Mouse (Mus musculus) skeletal muscle tissue, adult 2 months (tissue): ENCODE measurements around the gene Olfr653.

Experiments
- DNase-seq: peaks from one replicate; pipeline ENCODE4 v3.0.0-alpha.2; 2012; ENCODE audit warnings: low read depth, low spot score

Gene Olfr653

DNA sequence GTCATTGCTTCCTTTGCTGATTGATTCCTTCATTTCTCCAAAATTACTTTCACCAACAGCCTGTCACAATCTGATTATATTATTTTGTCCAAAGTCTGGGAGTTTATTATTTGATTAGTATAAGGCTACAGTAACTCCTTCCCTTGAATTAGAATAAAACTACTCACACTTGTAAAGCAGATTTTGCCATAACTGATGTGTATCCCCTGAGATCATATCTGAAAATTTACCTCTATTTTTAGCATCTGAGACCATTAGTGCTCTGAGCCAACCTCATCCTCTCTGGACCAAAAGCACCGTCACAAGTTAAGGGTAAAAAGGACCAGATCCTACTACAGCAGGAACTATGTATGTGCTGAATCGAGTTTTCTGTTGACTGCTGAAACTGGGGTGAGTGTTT, at the start of gene Olfr653:
TSS of gene Olfr653 (plus strand) at position 301 of the 400 bp plus-strand sequence.
- DNase-seq = no peak

DNA sequence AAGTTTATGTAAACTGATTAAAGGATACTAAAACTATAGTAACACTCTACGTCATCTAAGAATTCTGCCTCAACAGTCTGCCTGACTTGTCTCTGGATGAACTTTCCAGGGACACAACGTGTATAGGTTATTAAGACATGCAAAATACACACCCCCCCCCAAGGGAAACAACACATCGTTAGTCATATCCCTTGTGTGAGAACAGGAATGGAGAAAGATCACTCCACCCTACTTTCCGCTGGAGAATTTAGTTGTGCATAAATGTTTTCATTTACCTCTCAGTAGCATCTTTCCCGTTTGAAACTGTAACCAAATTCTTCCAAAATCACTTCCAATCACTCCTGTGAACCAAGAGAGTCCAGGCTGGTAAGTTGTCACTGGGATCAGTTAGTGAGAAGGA, 27.3 kb upstream of the Olfr653 start, which contains the start of gene Olfr651:
TSS of gene Olfr651 (plus strand) at position 301 of the 400 bp plus-strand sequence.
- peak; percentile 13 for DNase-seq

DNA sequence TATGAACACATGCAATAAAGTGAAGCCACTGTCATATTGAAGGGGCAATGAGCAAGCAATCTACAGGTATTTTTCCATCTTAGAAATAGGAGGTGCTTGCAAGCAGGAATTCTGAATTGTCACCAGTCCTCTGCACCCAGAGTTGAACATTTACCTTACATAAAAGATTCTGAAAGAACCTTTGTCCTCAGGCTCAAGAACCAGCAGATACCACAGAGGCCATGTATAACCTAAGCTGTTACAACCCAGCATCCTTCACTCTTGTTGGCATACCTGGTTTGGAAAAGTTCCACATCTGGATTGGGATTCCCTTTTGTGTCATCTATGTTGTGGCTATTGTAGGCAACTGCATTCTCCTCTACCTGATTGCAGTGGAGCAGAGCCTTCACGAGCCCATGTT, 24.4 kb upstream of the Olfr653 start:
- no peak for DNase-seq

DNA sequence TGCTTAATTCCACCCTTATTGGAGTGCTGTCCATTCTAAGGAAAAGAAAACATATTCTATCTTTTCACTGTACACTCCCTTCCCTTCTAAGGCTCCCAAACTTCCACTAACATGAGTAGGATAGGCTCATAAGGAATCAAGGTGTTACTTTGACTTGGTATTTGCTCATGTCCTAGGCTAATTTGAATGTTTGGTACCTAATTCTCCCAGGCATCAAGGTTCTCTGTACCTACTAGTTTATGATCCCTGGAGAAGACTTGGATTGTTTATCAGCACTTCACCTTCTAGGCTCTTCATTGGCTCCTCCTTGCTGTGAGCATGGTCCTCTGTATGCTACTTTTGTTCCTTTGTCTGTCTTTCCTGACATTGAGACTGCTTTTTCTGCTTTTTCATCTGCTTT, 16.5 kb upstream of the Olfr653 start, which contains the start of gene Olfr652:
TSS of gene Olfr652 (plus strand) at position 301 of the 400 bp plus-strand sequence.
- no peak for DNase-seq

- DNase-seq = no peak
Observed at GRCm38 (mm10) chr7:104580846-104581245, 3.7 kb downstream of the Olfr653 start.

- DNase-seq = no peak
Observed at GRCm38 (mm10) chr7:104581429-104581828, 4.3 kb downstream of the Olfr653 start.

GRCm38 (mm10) chr7:104586725-104587124, 9.6 kb downstream of the Olfr653 start, which contains the start of gene Olfr654:
Gene Olfr654 (plus strand): TSS chr7:104587025.
- DNase-seq = no peak

GRCm38 (mm10) chr7:104588274-104588673, 11.2 kb downstream of the Olfr653 start:
- no peak for DNase-seq

- DNase-seq = no peak
Observed at GRCm38 (mm10) chr7:104601679-104602078, 24.6 kb downstream of the Olfr653 start, which contains the start of gene Olfr655. Gene Olfr655 (minus strand): TSS chr7:104601779.

GRCm38 (mm10) chr7:104603173-104603572, 26.1 kb downstream of the Olfr653 start:
- DNase-seq = peak; percentile 3

DNA sequence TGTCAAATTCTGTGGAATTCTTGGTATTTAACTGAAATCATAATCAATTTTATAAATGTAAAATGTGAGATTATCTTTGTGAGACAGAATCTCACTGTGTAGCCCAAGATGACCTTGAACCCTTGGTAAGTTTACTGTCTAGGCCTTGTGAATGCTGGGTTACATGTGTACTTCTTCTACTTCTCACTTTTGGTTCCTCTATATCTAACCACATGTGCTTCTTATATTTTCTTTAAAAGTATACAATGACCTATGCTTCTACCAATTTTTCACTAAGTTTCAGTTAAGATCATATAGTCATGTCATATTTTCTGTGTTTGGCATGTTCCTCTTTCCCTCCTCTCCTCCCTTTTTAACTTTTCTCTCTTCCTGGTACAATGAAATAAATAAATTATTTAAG, 27.6 kb downstream of the Olfr653 start:
- DNase-seq = no peak

DNA sequence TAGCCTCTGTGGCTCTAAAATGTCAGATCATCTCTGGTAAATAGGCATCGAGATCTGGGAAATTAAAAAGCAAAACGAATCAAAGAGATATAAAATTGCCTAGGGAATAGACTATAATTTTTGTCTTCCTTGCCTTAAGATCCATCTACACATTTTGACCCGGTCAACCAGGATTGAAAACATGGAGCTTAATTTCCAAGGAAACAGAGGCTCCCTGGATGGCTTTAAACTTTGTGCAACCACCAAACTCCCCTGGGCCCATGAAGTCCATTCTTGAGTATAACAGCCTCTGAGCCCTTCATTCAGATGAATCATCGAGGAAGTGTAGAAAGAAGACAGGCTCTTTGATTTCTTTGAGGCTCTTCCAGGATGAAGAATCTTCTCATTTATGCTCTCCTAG, 36.5 kb downstream of the Olfr653 start, which contains the start of gene Olfr656:
TSS of gene Olfr656 (plus strand) at position 301 of the 400 bp plus-strand sequence.
- no peak for DNase-seq

GRCm38 (mm10) chr7:104624494-104624893, 47.4 kb downstream of the Olfr653 start, which contains the start of gene Olfr657:
Gene Olfr657 (plus strand): TSS chr7:104624794.
- no peak for DNase-seq
